Mouse (Mus musculus) colon, adult 2 months (tissue): ENCODE measurements around the gene Gm14412. TPM values are rescaled to one million over a fixed set of nuclear protein-coding genes. Genes with fewer than 3 reads are reported as not detected.

Experiments
- polyA plus RNA-seq: library from polyadenylated mRNA; depleted of rRNA; stranded (reverse); fragments of >200 nt; gene quantifications from 2 replicates; pipeline ENCODE4 v1.2.3, GENCODE M21; 2012; rRNA removed

The Gm14412 gene
- not detected in 2 replicates for polyA plus RNA-seq

GRCm38 (mm10) chr2:177324257-177324733 lies at the start of gene Gm14412:
Gene Gm14412, minus strand, starts transcription at chr2:177324307.

GRCm38 (mm10) chr2:177266936-177267335 lies 57.2 kb downstream of the Gm14412 start, which contains the start of gene Gm14409:
Gene Gm14409, minus strand, starts transcription at chr2:177267036.

Other genes starting within 250 kb of the Gm14412 start
- gene Gm14401, start 250.0 kb downstream of the Gm14412 start, polyA plus RNA-seq: not detected in 2 replicates
- 1.4 and 1.8 TPM in 2 replicates for gene Gm14410, start 117.9 kb downstream of the Gm14412 start, polyA plus RNA-seq
- not detected in 2 replicates for gene Gm14409, start 57.3 kb downstream of the Gm14412 start, polyA plus RNA-seq
- gene Gm14418, start 74.0 kb upstream of the Gm14412 start, polyA plus RNA-seq: 0.13 and 0.57 TPM in 2 replicates
- 1.3 and 1.4 TPM in 2 replicates for gene Zfp970, start 140.4 kb upstream of the Gm14412 start, polyA plus RNA-seq
- 0.34 and 0.39 TPM in 2 replicates for gene Gm14403, start 173.9 kb upstream of the Gm14412 start, polyA plus RNA-seq